Mouse (Mus musculus): ENCODE results near the gene Fxyd1.
A peak's percentile ranks its signal among the peaks of the same experiment; 100 is the strongest.

Gene Fxyd1

DNA sequence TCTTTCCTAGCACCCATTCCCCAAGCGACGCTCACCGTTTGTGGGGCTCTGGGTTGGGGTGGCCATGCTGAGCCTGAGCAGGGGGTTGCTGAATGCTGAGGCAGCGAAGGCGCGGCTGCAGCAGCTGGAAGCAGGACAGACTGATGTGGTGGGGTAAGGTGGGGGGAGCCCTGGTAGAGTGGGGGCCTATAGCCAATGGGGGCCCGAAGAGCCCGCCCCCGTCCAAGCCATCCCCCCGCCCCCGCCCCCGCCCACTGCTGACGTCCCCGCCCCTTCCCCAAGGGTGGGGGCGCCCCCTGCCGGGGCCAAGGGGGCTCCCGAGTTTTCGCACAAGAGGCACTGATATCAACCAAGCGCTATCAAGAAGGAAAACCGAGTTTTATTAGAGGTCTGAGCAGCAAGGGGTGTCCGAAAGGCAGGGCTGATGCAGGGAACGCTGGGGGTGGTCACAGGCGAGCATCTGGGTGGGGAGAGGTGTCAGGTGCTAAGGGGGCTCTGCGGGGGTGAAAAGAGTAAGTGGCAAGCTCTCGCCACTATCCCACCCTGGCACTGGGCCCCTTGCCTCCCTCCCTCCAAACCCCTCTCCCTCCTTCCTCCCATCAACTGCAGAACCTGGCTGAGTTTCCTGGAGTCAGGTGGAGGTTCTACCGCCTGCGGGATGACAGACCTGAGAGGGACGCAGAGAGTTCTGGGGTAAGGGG is 5.5 kb downstream of the Fxyd1 start, which contains the start of gene Fxyd7:
Gene Fxyd7 (minus strand): TSS at position 147 of the 701 bp plus-strand sequence.
- DNase-seq, result no peak

DNA sequence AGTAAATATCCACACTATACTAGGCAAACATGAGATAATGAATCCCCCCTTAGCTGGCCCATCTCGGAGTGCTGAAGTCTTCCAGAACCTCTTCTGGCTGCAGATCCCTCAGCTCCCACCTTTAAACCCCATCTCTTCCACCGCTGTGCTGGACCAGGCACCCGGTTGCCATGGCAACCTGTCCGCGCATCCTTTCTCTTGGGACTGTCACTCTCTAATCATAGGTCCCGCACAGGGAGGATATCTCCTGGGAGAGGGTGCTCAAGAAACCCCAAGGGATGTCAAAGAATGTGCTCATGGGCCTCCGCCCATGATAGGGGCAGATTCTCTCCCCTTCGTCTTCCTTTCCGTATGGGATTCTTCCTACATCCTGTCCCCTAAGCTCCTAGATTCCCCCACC is 6.1 kb downstream of the Fxyd1 start:
- peak; percentile 74 for DNase-seq

DNA sequence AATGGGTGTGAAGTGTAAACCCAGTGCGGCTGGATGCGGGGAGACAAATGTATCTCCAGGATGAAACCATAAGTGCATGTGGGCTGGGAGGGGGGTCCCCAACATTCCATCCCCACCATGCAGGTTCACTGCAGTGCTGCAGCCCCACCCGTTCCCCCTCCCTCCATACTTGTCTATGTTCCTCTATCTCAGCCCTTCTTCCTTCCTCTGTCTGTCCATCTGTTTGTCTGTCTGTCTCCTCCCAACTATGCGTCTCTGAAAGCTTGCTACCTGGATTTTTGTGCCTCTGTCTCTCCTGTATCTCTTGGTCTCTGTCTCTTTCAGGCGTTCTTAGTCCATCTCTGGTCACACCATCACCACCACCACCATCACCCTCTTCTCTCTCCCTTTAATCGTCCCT is 6.5 kb downstream of the Fxyd1 start:
- DNase-seq, result no peak

DNA sequence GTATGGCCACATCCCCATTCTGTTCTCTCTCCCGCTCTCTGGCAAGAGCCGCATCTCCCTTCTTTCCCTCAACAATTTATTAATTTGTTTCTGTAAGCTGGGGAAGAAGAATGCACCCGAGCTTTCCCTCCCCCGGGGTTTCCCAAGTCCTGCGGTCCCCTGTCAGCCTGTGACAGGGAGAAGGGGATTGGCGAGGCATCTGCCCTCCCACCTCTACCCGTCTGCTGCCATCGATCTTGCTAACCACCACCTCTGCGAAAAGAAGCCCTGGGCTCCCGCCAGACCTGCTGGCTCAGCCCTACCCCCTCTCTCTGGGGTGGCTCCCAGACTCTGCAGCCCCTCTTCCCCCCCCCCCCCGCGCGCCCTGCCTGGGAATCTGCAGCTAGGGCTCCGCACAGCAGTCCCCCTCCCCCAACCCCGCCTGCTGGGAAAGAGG is 7.1 kb downstream of the Fxyd1 start:
- peak; percentile 67 for DNase-seq

DNA sequence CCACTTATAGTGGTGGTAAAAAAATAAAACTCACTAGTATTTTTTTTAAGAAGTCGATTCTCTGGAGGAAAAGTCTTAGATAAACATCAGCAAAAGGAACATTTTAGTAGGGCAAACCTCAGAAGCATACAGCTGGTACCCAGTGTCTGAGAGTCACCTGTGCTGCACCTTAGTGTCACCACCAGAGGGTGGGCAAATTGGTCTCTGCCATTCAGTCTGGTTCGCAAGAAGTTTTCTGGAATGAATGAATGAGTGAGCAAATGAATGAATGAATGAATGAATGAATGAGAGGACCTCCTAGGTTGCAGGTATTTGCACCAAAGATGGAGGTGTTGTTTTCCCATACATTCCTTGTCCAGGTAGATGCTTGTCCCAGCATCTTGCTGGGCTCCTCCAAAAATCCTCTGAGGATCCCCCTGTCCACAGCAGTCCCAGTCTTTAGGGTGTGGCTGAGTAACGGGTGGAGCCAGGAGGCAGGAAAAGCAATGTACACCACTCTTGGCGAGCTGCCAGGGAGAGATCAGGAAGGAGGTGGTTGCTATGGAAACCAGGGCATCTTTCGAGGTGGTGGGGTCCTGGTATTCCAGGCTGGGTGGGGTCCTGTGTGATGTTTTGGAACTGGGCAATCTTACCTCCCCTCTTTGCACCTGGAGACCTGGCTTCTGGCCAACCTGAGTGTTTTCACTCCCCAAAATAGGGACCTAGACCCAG is 7.7 kb downstream of the Fxyd1 start:
- DNase-seq, result peak; percentile 47

DNA sequence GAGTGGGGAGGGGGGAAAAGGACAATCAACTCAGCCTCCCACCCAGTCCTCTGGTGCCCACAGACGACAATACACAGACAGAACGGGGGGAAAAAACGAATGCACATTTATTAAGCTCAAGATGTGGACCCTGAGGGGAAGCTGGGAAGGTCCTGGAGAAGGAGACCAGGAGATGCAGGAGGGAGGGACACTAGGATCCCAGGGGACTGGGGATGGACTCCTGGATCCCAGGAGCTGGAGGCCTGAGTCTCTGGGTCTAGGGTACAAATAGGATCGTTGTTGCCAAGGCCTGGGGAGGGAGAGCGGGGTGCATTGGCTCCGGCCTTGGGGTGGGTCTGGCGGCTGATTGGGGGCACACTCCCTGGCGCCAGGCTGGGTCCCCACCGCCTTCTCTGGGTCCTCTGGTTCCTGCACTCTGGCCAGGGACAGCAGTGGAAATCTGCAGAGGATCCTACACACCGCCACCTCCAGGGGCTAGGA is 14.5 kb downstream of the Fxyd1 start, which contains the start of gene Fxyd5:
Gene Fxyd5 (minus strand): TSS at position 51 of the 480 bp plus-strand sequence.
- DNase-seq, result no peak

DNA sequence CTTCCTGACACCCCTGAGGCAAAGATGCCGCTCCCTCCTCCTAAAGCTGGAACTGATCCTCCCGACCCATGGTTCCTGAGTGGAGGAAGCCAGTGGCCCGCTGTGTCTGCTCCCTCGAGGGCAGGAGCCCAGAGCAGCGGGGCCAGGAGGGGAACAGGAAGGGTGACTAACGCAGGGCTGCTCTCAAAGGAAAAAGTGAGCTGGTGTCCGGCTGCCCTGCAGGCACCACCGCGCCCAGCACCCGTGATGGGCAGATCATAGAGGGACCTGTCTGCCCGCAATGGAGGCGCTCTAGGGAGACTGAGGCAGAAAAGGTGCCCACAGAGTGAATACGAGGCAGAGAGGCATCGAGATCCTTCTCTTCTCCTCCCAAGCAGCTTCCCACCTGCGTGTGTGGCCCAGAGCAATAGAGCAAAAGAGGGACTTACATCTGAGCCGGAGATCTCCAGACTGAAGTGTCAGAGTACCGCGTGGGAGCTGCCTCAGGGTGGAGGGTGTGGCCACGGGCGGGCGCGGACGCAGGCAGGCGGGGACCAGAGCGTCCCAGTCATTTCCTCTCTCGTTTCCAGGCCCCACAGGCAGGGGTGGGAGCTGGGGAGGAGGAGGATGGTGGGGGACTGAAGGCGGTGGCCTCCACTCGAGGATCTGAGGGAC is 15.2 kb downstream of the Fxyd1 start:
- no peak for DNase-seq

DNA sequence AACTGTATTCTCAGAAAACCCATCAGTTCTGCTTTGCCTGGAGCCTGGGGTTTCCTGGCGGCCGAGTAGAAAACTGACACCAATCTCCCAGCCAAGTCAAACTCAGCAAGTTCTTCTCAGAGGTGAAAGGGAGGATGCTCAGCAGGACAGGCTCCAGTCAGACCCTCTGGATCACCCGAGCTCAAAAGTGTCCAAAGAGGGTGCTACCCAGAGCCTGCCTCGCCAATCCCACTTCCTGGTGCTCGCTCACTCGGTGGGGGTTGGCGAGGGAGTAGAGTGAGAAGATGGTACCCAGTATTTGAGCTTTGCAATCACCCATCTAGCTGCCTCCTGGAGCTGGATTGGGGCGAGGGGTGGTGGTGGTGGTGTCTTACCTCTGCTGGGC is 16.0 kb downstream of the Fxyd1 start:
- no peak for DNase-seq

DNA sequence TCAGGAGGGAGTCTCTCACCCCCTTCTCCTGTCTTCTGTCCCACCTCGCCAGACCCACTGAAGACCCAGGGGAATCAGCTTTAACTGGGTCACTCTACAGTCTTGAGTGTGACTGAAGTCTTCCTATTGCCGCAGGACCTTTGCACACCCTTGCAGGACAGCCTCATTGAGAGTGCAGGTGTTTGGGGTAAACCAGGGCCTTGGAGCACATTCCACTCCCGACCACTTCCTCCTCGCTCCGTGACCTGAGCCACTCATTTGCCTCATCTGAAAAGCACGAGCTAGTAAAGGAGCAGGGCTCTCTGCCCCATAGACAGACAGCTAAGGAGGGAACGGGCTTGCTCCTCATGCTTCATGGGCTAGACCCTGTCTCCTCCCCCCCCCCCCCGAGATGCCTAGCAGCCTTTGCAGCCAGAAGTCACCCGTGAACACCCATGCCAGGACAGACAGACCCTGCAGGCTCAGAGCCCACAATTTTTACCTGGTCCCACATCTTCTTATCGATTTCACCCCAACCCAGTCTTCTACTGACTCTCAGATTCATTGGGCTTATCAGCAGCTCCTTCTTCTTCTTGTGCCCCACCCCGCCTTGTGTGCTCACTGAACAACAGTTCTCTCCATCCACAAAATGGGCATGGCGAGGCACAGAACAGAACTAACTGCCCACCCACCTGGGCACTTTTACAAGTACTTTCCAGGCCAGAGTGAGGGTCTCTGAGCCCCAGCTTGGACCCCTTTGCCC is 16.5 kb downstream of the Fxyd1 start:
- DNase-seq, result no peak

DNA sequence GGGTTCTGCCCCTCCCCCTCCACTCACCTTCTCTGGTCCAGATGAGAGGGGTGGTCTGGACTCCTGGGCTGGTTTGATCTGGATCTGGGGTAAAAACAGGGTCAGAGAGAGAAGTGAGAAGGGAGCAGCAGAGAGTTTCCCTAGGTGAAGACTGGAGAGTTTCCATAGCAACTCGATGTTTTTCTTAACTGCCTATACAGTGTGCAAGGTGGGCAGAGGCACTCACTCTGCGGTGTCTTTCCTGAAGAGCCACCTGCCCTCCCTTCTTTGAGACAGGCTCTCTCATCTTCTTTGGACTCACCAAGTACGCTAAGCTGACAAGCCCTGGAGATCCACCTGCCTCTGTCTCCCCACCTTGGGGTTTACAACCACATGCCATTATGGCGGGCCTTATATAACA is 18.0 kb downstream of the Fxyd1 start:
- no peak for DNase-seq

DNA sequence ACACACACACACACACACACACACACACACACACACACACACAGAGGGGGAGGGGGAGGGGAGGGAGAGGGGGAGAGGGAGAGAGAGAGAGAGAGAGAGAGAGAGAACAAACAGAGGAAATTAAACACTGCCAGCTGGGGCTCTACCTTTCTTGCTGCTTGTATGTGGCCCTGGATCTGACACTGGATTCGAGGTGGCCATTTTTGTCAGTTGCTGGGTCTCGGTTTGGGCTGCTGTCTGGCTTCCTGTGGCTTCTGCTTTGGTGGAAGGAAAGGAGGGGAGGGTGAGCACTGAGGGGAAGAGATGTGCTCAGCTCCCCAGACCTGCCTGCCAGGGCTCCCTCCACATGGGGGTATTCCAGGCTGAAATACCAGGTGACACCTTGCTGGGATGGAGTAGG is 19.3 kb downstream of the Fxyd1 start:
- no peak for DNase-seq

DNA sequence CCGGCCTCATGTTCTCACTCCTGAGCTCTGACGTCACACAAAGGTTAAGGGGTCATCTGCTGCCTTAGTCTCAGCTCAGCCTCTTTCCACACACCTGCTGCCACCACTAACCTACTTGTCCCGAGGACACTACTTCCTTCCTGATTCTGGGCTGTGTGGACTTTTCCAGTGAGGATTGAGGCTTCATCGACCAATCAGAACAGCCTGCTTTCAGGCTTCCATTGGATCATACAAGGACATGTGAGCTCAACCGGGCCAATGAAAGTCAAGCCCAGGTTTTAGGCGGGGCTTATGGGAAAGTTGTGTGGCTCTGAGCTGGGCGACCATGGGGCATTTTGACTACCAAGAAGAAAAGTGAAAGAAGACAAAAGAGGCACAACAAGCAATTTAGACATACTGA is 20.1 kb downstream of the Fxyd1 start:
- no peak for DNase-seq

DNA sequence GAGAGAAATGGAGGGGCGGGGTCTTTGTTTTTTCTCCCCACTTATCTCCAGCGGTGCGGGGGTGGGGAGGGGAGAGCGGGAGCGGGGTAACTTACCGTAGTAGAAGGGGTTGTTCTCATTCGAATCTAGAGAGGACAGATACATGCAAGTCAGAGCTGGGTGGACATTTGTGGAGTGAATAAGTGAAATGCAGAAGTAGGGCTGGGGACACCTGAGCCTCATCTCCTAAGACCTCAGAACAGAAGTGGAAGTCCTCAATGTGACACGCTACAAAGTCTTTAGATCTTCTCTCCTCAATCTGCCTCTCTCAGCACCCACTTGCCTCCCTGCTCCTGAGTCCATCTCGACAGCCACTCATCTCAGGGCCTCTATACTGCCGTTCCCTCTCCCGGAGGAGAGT is 21.7 kb downstream of the Fxyd1 start:
- no peak for DNase-seq

DNA sequence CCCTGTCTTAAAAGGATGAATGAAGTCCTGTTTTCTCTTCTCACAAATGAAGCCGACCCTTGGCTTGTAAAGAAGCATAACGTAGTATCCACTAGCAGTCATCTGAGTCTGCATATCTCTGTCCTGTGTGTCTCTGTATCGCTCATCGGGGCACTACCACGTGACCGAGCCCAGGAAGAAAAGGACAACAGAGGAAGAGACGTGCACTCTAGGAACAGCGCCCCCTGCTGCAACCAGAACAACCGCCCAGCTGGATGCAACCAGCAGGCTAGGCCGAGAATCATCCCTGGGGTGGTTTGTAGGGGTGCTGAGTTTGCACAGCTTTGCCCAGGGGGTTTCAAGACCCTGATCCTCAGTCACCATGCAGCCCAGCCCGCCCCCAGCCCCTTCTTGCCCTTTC is 22.2 kb downstream of the Fxyd1 start:
- DNase-seq, result no peak

DNA sequence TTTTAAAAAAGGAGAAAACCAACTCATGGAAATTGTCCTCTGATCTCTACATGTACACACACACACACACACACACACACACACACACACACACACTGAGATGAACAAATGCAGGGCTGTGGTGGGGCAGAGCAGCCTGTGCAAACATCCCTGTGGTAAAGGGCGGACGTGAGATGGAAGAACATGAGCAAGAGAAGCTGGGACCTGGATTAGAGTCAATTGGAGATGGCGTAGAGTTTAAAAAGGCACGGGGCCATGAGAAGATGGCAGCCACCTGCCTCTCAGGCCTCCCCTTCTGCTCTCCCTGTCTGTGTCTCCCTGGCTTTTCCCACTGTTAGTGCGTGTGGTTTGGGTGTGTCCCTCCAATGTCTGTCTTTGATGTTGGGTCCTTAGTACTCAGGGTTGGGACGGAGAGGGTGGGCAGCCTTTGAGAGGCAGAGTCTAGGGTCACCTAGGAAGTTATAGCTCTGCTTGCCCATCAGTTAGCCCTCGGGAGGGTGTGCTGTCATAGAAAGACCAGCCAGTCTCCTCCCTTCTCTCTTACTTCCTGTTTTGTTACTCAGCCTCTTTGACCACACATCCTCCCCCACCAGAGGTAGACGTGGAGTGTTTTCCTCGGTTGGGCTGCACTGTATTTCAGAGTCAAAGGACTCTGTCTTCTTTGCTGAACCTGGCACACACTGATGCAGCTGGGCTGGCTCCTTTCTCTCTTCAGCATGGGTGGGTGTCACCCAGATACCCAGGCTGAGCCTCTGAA is 23.4 kb downstream of the Fxyd1 start:
- no peak for DNase-seq

DNA sequence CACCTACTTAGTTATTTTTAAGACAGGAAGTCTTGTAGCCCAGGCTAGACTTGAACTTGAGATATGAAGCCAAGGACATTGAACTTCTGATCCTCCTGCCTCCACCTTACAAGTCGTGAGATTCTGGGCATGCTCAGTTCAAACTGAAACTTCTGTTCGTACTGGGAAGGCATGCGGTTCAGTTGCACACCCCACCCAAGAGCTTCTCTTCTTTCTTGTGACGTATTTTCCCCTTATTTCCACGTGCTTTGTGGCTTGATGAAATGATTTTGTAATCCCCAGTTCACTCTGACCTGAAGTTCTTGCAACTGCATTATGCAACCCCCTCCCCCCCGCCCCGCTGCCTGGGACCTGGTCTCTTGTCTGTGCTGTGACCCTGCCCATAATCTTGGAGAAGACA is 25.3 kb downstream of the Fxyd1 start:
- DNase-seq, result no peak

DNA sequence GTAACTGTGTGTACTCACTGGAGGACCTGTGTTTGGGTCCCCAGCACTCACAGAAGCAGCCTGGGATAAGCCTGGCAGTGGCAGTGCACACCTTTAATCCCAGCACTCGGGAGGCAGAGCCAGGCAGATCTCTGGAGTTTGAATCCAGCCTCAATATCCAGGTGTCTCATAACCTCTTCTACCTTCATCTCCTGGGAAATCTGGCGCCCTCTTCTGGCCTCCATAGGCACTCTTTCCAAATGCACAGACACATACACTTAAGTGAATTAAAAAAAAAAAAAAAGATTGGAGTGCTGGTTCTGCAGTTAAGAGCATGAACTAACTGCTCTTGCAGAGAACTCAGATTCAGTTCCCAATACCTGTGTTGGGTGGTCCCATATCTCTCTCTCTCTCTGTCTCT is 26.3 kb downstream of the Fxyd1 start:
- no peak for DNase-seq

DNA sequence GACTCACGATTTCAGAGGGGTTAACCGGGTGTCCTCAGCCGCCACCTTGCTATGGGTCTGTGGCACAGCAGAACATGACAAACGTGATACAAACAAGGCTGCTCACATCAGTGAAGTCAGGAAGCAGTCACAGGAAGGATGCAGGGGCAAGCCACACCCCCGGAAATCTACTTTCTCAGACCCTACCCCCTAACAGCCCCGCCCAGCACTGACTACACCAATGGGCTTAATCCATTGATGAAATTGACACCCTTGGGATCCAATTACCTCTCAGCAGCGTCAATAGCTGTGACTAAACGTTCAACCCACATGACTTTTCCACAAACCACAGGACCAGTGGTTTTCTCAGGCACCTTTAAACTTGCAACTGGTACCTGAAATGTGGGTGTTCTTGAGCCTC is 28.4 kb downstream of the Fxyd1 start:
- no peak for DNase-seq

DNA sequence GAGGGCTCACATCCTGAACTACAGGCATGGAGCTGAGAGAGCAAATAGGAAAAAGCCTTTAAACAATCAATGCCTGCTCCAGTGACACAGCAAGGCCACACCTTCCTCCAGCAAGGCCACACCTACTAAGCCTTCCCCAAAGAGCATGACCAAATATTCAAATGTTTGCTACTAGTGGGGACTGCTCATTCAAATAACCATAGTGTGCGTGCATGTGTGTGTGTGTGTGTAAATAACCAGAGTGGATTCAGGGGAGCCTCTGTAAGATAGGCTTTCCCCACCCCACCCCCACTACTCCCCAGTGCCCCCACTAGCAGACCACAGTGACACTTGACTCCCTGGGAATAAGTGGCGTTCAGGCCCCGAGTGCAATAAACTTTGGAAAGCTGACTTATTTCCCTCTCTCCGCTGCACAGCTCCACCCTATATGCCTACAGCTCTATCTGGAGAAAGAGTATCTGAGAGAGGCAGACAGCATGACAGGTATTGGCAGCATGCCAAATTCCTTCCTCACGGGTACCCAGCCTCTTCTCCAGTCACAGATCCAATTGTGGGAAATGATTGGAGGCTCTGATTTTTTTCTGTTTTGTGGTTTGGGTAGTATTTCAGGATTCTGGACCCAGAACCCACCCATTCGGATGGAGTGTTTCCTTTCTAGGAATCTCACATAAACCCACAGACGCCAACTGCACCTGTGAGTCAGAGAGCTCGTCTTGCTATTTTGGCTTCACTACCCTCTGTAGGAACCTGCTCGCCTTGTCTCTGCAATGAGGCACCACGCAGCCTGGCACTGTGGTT is 39.7 kb downstream of the Fxyd1 start:
- DNase-seq, result peak; percentile 71

DNA sequence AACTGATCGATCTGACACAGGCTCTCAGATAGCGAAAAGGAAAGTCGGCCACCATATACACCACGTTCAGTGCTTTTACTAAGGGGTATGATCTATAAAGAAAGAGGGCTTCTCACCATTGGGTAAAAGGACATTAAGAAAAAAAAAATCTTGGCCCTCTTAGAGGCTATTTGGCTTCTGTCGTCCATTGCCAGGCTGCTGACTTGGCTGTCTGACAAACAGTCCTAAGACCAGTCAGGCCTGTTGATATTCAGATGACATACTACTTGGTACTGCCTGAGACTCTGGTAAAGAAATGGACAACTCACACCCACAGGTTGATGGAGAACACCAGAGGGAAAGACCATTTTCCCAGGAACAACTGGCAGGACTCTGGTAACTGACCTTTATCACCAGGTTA is 44.0 kb downstream of the Fxyd1 start:
- no peak for DNase-seq

DNA sequence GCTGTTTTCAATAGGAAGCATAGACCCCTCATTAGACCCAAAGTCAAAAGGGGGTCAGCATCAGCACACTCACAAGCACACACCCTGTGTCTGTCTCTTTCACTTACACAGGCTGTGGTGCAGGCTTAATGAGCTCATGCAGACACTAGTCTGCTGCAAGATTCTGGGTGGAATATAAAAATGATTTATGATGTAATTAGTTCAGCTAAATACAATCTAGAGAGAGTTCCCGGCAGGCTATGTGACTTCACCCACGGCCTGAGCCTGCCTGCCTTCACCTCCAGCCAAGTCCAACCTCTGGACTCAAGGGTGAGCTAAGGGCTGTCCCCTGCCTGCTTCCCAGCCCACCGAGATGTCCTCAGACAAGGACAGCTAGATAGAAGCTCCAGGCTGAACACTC is 48.1 kb downstream of the Fxyd1 start:
- DNase-seq, result no peak

DNA sequence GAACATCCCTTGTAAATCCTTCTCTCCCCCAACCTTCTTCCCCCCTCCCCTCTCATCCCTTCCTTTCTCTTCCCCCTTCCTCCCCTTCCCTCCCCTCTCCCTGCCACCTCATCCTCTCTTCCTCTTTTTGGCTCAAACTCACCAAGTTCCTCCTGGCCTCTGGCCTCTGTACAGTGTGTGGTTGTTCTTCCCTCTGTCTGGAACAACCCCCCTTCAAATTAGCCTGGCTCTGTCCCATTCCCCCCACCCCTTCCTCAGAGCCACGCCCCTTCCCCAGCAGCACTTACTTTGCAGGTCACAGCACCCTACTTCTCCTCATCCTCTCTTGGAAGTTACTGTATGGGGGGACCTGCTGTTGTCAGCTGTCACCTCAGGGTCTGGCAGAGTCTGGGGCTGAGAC is 48.8 kb downstream of the Fxyd1 start:
- DNase-seq, result no peak

Measured in right cerebral cortex, postnatal 25 days (tissue).